Mouse (Mus musculus) midbrain, embryonic 13.5 days (tissue): ENCODE measurements around the gene Gpcpd1. TPM values are rescaled to one million over a fixed set of nuclear protein-coding genes. Genes with fewer than 3 reads are reported as not detected.

Source experiments
- ATAC-seq: fragments of 200-750 bp; cut with Nextera tagmentation; 2 replicates; pipeline ENCODE4 v1.8.0; 2017; ENCODE audit warnings: mild to moderate bottlenecking, moderate TSS enrichment, moderate library complexity
- H3K27ac ChIP-seq: fragments of 300-500 bp; sonication (generic); 2 replicates; pipeline ENCODE4 v1.5.1; 2015; ENCODE audit warnings: inconsistent platforms, mild to moderate bottlenecking, moderate library complexity
- H3K27me3 ChIP-seq: fragments of 300-500 bp; sonication (generic); 2 replicates; pipeline ENCODE4 v1.6.1; 2015; ENCODE audit warnings: mild to moderate bottlenecking, inconsistent platforms
- H3K36me3 ChIP-seq: fragments of 300-500 bp; sonication (generic); 2 replicates; pipeline ENCODE4 v1.6.1; 2015; ENCODE audit warnings: mild to moderate bottlenecking, inconsistent platforms
- H3K4me1 ChIP-seq: fragments of 300-500 bp; sonication (generic); replicated peaks from 2 replicates; pipeline ENCODE4 v1.6.1; 2015; ENCODE audit warnings: inconsistent platforms
- H3K4me2 ChIP-seq: fragments of 300-500 bp; sonication (generic); replicated peaks from 2 replicates; pipeline ENCODE4 v1.6.1; 2015; ENCODE audit warnings: moderate library complexity, mild to moderate bottlenecking, inconsistent platforms
- H3K4me3 ChIP-seq: fragments of 300-500 bp; sonication (generic); replicated peaks from 2 replicates; pipeline ENCODE4 v1.5.1; 2015; ENCODE audit warnings: mild to moderate bottlenecking, inconsistent platforms
- H3K9ac ChIP-seq: fragments of 300-500 bp; sonication (generic); replicated peaks from 2 replicates; pipeline ENCODE4 v1.6.1; 2015; ENCODE audit warnings: mild to moderate bottlenecking, inconsistent platforms
- H3K9me3 ChIP-seq: fragments of 300-500 bp; sonication (generic); 2 replicates; pipeline ENCODE4 v1.6.1; 2016; ENCODE audit warnings: mild to moderate bottlenecking, inconsistent platforms
- whole genome bisulfite sequencing: fragments of 180-500 bp; shearing (Covaris S2); methylation state at CpG from one replicate; pipeline ENCODE4 v1.1.7; 2015; 5-methylcytosine and 5-hydroxymethylcytosine counted together
- polyA plus RNA-seq: library from polyadenylated mRNA; unstranded; fragments of >200 nt; fragmentation: Nextera tagmentation; extraction: Ambion mirVana; gene quantifications from 2 replicates; pipeline ENCODE4 v1.2.1, GENCODE M21; 2015

The Gpcpd1 gene
- polyA plus RNA-seq, result 80.9 and 103 TPM in 2 replicates

DNA sequence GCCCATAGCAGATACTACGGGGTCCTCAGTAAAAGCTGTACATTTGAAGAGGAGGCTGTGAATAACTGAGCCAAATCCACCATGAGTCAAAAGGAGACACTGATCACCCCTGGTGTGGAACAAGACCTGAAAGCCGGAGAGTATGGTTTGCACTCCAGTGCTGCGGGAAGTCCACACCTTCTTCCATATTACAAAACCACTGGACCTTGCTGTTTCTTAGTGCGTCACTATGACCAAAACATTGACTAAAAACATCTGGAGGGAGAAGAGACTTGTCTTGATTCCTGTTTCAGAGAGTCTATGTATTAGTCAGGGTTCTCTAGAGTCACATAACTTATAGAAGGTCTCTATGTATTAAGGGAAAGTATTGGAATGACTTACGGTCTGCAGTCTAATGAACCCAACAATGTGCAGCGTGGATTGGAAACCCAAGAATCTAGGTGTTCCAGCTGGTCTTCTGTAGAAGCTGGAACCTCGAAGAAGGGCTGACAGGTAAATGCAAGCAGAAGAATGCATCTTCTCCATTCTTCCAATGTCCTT, at the start of gene Gpcpd1:
Gene Gpcpd1, minus strand, starts transcription at position 490 of the 540 bp plus-strand sequence.
- WGBS, result 94% methylated on average over 7 of the region's 7 CpGs
- Histone ChIP-seq H3K4me1 (0 out of 2 replicates have a peak, but pooled peaks cover 6% of the 10 kb centered on the region), H3K27ac (no peak within 1 kb of the TSS), H3K36me3 (no peaks in the 10 kb centered on the region), H3K27me3 (no peaks in the 10 kb centered on the region), H3K9ac (no peak within 1 kb of the TSS), H3K9me3 (no peaks in the 10 kb centered on the region), H3K4me2 (no peak within 1 kb of the TSS), H3K4me3 (no peak within 1 kb of the TSS)
- ATAC-seq, result no peak

DNA sequence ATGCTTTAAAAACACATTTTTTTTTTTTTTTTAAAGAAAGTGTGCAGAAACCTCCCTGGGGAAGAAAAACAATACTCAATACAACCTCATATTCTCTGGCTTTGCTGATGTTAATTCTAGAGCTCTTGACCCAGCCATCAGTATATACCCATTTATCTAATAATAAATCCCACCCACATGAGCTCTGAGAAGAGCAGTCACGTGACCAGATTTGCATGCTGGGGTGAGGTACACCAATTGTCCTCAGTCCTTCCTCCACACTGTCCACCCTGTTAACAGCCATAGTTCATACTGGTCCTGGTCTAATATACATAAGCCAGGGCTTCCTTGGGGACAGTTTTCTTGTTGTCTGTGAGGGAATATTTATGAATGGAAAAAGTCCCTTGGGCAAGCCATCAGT, 49.0 kb upstream of the Gpcpd1 start:
- H3K27me3 ChIP-seq, result no peaks in the 10 kb centered on the region
- H3K36me3 ChIP-seq, result no peaks in the 10 kb centered on the region
- no peak overlapping the region for H3K4me3 ChIP-seq
- no peak overlapping the region for H3K9ac ChIP-seq
- no peaks in the 10 kb centered on the region for H3K9me3 ChIP-seq
- no peak overlapping the region for H3K4me2 ChIP-seq
- no peak overlapping the region for H3K27ac ChIP-seq
- H3K4me1 ChIP-seq, result no peaks in the 10 kb centered on the region
- WGBS, result 73% methylated on average over 1 of the region's 1 CpGs
- ATAC-seq, result no peak

GRCm38 (mm10) chr2:132628626-132629025, 41.1 kb upstream of the Gpcpd1 start:
- no peaks in the 10 kb centered on the region for H3K36me3 ChIP-seq
- no peaks in the 10 kb centered on the region for H3K9me3 ChIP-seq
- no peaks in the 10 kb centered on the region for H3K27me3 ChIP-seq
- no peak overlapping the region for H3K4me3 ChIP-seq
- 97% methylated on average over 2 of the region's 2 CpGs for WGBS
- no peaks in the 10 kb centered on the region for H3K4me1 ChIP-seq
- no peak overlapping the region for H3K4me2 ChIP-seq
- no peak overlapping the region for H3K9ac ChIP-seq
- no peak overlapping the region for H3K27ac ChIP-seq
- no peak for ATAC-seq

DNA sequence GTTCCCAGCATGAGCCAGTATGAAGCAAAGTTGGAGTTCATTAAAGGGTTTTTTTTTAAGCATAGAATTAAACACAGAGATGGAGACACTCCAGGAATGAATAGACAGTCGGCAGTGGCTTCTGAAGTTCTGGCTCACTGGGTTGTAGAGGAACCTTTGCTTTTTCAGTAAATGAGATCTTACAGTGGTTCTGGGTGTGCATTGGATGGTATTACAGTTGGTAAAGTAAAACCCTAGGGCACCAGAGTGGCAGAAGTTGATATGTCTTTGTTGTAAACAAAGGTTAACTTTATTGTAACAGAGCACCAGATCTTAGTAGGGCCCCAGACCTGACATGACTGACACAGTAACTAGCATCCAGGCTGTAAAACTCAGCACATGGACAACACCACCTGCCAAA, 35.6 kb upstream of the Gpcpd1 start:
- H3K9me3 ChIP-seq, result no peaks in the 10 kb centered on the region
- H3K27ac ChIP-seq, result no peak overlapping the region
- H3K9ac ChIP-seq, result no peak overlapping the region
- no peak for ATAC-seq
- H3K27me3 ChIP-seq, result no peaks in the 10 kb centered on the region
- no peak overlapping the region for H3K4me3 ChIP-seq
- H3K4me2 ChIP-seq, result no peak overlapping the region
- WGBS, result 74% methylated on average over 1 of the region's 1 CpGs
- H3K36me3 ChIP-seq, result no peaks in the 10 kb centered on the region
- no peaks in the 10 kb centered on the region for H3K4me1 ChIP-seq

DNA sequence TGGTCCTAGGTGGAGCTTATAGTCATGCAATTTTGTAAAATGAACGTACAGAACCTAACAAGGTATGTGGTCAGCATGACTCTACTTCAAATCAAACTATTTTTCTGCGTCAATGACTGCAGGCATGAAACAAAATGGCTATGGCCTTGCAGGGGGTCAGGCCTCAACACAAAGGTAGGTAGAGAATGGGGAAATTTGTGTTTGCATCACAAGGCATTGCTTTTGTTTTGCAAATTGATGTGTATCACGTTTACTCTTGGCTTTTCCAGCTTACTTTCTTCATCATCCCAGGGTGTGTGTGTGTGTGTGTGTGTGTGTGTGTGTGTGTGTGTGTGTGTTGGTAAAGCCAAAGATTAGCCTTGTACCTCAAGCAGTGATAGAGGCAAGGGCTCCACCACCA, 30.2 kb upstream of the Gpcpd1 start:
- Histone ChIP-seq H3K27ac (no peak overlapping the region), H3K4me2 (no peak overlapping the region), H3K4me3 (no peak overlapping the region), H3K9me3 (no peaks in the 10 kb centered on the region), H3K9ac (no peak overlapping the region), H3K36me3 (no peaks in the 10 kb centered on the region), H3K27me3 (no peaks in the 10 kb centered on the region), H3K4me1 (no peaks in the 10 kb centered on the region)
- WGBS, result 60% methylated on average over 3 of the region's 3 CpGs
- ATAC-seq, result no peak

DNA sequence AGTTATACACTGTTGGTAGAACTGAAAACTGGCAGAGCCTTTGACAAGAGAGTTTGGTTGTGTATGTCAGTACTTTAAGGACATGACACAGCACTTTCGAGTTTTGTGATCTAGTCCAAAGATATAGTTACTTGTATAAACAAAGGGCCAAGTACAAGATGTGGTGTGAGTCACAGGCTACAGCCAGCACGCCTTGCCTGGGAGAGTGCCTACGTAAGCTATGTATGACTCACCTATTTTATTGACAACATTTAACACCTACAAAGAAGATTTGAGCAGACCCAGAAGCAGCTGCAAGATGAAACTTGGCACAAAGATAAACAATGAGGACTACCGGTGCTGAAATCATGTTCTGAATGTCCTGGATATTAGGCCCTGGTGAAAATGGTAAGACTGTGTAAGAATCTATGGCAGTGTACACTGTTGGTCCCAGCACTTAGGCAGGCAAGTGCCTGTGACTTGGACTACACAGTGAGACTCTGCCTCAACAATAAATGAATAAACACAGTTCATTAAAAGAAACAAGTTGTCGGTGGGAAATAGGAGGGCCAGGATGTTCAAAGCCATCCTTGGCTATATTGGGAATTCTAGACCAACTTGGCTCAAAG, 26.2 kb upstream of the Gpcpd1 start:
- no peak for ATAC-seq
- no peaks in the 10 kb centered on the region for H3K27me3 ChIP-seq
- H3K9ac ChIP-seq, result no peak overlapping the region
- no peaks in the 10 kb centered on the region for H3K36me3 ChIP-seq
- H3K4me1 ChIP-seq, result no peaks in the 10 kb centered on the region
- no peak overlapping the region for H3K27ac ChIP-seq
- H3K4me2 ChIP-seq, result no peak overlapping the region
- no peak overlapping the region for H3K4me3 ChIP-seq
- WGBS, result 89% methylated on average over 5 of the region's 5 CpGs
- H3K9me3 ChIP-seq, result no peaks in the 10 kb centered on the region

- ATAC-seq, result no peak
- 89% methylated on average over 4 of the region's 4 CpGs for WGBS
- Histone ChIP-seq H3K9me3 (no peaks in the 10 kb centered on the region), H3K4me2 (no peak overlapping the region), H3K4me1 (no peaks in the 10 kb centered on the region; the same call in 1 of the 2 replicates), H3K27me3 (no peaks in the 10 kb centered on the region), H3K9ac (no peak overlapping the region), H3K27ac (no peak overlapping the region), H3K36me3 (no peaks in the 10 kb centered on the region), H3K4me3 (no peak overlapping the region)
These were observed 24.2 kb upstream of the Gpcpd1 start for GRCm38 (mm10) chr2:132611551-132612233.

DNA sequence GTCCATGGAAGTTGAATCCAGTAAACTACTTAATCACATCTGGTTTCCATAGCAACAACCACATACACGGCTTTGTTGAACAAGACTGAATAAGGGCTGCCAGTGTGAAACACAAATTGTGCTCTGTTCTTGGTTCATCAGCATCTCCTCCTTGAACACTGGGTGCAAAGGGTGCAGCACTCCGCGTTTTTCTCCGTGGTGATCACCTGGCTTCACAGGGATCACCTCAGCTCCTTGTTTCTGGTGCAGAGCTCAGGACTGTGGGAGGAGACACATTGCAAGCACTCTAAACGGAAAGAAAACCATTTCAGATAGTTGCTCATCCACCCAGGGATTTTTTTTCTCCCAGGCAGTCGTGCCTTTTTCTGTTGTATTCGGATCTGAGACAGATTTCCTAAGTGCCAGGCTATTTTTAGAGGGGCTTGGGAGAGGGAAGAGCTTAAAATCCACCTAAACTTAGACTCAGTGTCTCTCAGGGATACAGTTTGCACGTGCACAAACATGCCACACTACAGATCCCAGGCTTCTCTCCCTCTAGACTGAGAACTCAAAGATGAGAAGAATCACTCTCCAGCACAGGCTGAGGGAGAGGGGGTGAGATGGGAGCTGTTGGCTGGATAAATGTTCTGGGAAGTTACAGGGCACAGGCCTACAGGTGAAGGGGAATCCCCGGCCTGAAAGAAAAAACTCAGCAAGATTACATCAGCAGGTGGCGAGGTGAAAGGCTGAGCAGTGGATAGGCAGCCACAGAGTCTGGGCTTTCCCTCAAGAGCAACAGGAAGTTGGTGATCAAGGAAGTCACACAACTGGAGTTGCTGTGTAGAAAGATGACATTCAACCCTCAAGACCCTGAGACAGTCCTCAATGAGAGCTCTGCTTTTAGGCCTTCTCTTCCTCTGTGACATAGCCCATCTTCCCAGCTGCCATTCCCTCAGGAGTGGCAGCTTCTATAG, 19.9 kb upstream of the Gpcpd1 start:
- ATAC-seq, result 0 out of 2 replicates have a peak, but pooled peaks have one; percentile 30
- H3K4me2 ChIP-seq, result no peak overlapping the region
- WGBS, result 51% methylated on average over 10 of the region's 10 CpGs
- H3K27ac ChIP-seq, result no peak overlapping the region
- no peaks in the 10 kb centered on the region; the same call in 1 of the 2 replicates for H3K4me1 ChIP-seq
- no peak overlapping the region for H3K4me3 ChIP-seq
- no peak overlapping the region for H3K9ac ChIP-seq
- no peaks in the 10 kb centered on the region for H3K27me3 ChIP-seq
- no peaks in the 10 kb centered on the region for H3K36me3 ChIP-seq
- no peaks in the 10 kb centered on the region for H3K9me3 ChIP-seq

DNA sequence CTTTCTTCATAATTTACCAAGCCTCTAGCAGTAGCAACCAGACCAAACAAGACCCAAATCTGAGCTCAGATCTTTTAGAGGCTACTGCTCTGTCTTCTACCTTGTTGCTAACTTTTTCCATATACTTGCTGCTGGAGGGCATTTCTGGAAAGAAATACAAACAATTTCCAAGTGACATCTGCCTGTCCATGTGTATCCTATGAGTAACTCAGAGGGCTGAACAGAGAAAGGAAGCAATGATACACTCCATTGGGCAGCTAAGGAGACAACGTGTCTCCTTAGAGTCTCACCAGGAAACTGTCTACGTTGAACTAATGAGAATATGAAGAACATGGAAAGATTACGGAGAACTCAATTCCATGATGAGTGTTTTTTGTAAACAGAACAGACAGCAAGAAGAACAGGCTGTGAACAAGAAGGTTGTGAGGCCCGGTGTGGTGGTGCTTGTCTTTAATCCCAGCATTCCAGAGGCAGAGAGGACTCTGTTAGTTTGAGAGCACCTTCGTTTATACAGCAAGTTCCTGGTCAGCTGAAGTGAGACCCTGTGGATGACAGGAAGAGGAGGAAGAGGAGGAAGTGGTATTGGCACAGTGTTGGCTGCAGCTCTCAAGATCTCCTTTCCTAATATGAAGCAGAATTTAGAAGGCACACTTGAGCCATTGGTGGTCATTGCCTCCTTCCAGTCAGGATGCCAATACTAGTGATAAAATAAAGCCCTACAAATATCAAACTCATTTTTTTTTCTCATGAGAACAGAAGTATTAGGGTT, 18.4 kb upstream of the Gpcpd1 start:
- WGBS, result 80% methylated on average over 5 of the region's 5 CpGs
- ATAC-seq, result no peak
- Histone ChIP-seq H3K4me1 (no peaks in the 10 kb centered on the region; the same call in 1 of the 2 replicates), H3K36me3 (no peaks in the 10 kb centered on the region), H3K4me3 (no peak overlapping the region), H3K9ac (no peak overlapping the region), H3K4me2 (no peak overlapping the region), H3K9me3 (no peaks in the 10 kb centered on the region), H3K27me3 (no peaks in the 10 kb centered on the region), H3K27ac (no peak overlapping the region)

GRCm38 (mm10) chr2:132604922-132605321, 17.4 kb upstream of the Gpcpd1 start:
- Histone ChIP-seq H3K9me3 (no peaks in the 10 kb centered on the region), H3K4me2 (no peak overlapping the region), H3K4me1 (no peaks in the 10 kb centered on the region; the same call in 1 of the 2 replicates), H3K4me3 (no peak overlapping the region), H3K36me3 (no peaks in the 10 kb centered on the region), H3K9ac (no peak overlapping the region), H3K27ac (no peak overlapping the region), H3K27me3 (no peaks in the 10 kb centered on the region)
- no peak for ATAC-seq
- 95% methylated on average over 4 of the region's 4 CpGs for WGBS

GRCm38 (mm10) chr2:132603706-132604105, 16.2 kb upstream of the Gpcpd1 start:
- Histone ChIP-seq H3K27me3 (no peaks in the 10 kb centered on the region), H3K36me3 (no peaks in the 10 kb centered on the region), H3K27ac (no peak overlapping the region), H3K4me2 (no peak overlapping the region), H3K9me3 (no peaks in the 10 kb centered on the region), H3K4me1 (no peaks in the 10 kb centered on the region; the same call in 1 of the 2 replicates), H3K4me3 (no peak overlapping the region), H3K9ac (no peak overlapping the region)
- no peak for ATAC-seq
- WGBS, result 83% methylated on average over 2 of the region's 2 CpGs
